Mouse (Mus musculus): ENCODE data around the gene Cldn18.

The Cldn18 gene

DNA sequence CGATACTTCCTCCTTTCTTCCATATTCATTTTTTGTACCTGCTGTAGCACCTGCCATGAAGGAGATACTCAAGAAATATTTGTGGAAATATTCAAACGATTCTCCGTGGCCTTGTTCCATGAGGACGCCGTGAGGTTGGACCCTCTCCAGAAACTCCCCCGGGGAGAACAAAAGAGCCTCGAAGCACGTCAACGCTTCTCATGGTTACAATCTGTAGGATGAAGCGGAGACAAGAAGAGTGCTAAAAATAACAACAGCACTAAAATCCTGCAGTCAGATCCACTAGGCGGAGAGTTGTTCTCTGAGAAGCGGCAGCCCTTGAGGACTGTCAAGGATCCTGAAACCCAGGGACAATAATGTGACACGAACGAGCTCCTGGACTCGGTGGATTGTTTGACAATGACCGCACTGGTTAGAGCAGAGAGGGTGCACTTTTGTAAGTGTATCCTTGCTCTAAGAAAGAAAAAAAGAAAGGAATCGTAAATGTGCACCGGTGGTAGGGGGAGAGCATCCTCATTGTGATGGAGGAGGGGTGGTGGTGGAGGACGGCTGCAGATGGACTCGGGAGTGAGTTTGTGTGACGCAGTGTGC is 35.0 kb downstream of the Cldn18 start:
- DNase-seq = no peak

DNA sequence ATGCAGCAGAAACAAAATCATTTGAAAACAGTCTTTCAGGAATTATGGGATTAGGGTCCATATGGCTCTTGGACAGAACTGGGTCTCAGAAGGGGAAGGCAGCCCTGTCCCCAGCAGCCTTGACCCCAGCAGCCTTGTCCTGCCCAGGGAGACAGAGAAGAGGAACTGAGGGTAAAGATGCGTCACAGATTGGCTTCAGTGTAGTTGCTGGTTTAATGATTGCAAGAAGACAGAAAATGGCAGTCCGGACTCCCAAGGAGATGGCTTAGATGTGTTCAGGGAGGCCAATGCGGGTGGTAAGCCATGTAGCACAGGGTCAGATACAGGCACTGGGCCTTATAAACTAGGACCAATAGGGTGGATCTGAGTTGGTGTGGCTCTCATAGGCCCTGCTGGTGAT is 41.4 kb downstream of the Cldn18 start:
- DNase-seq = peak; percentile 19

DNA sequence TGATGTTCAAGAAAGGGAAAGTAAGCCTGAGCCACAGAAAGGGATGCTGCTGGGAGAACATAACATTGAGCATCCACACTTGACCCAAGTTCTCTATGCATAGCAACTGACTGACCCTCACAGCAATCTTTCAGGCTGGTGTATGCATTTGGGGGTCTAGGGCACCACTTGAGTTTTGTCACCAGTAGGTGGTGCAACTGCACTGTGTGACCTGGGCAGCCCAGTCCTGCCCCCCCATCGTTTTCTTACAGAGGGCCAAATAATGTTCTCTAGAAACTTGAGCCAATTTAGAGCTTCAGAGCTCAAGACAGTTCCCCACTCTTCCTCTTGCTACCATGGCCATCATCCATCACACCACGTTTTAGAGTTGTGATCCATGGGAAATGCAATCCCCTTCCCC is 45.5 kb downstream of the Cldn18 start:
- no peak for DNase-seq

DNA sequence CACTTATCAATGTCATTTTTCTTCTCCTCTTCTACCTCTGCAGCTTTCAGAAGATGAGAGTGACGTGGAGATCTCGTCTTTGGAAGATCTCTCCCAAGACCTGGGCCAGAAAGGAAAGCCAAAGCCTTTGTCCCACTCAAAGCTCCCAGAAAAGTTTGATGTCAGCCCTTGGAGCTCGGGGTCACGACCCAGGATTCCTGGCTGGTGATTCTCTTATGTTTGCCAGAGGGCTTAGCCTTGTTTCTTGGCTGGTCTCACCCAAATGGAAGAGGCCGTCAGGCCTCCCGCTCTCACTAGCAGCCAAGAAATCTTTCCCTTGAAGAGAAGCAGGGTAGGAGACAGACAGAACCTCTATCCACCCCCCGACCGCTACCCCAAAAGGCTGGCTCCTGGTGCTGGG is 49.5 kb downstream of the Cldn18 start:
- peak; percentile 24 for DNase-seq

DNA sequence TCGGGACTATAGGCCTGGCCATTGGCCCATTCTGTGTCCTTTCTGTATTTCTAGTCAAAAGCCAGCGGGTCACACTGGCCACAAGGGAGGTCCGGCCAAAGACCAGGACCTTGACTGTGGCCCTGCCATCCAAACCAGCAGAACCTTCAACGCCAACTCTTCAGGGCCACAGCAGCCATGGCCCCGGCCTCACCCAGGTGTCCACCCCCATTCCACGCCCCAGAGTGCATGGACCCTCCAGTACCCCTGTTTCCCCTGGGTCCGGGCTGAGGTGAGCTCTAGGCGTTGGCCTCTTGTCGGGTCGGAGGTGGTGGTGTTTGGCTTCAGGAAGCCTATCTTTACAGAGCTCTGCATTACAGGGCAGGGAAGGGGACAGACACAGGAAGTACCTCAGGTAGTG is 54.2 kb downstream of the Cldn18 start:
- no peak for DNase-seq

DNA sequence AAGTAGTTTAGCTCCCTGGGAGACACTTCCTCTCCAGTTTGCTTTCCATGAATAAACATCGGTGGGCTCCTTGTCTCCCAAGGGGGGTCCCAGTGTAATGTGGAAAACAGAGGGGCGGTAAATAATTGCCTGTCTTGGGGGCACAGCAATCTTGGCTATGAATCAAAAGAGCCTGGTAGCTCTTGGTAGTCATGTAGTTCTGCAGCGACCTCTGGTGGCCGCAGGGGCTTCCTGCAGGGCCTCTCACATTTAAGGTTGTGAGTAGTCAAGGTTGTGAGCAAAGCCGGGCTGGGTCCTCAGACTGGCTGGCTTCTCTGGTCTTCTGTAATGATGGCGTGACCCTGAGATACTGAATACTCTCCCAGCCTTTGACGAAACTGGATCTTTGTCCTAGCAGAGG is 54.7 kb downstream of the Cldn18 start:
- DNase-seq = peak; percentile 68

DNA sequence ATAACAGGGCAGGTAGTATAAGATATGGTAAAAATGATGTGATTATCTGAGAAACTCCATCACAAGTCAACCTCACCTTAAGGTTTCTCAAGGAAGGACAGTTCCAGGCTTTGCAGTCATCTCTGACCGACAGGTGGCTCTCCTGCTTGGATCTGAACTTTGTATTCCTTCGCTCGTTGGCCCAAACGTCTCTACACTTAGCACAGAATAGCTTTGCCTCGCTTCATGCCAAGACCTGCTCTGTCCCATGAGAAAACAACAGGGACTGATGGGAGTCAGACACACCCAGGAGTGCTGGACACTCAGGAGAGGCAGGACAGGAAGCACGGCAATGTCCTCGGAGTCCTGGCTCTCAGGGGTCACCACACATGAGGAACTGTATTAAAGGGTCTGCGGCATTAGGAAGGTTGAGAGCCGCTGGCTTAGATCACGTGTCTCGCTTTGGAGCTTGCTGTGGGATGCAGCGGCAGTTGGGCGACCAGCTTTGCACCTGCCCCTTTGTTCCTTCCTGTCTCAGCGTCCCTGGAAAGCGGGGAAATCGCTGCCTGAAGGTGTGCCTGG is 55.4 kb downstream of the Cldn18 start:
- peak; percentile 47 for DNase-seq

DNA sequence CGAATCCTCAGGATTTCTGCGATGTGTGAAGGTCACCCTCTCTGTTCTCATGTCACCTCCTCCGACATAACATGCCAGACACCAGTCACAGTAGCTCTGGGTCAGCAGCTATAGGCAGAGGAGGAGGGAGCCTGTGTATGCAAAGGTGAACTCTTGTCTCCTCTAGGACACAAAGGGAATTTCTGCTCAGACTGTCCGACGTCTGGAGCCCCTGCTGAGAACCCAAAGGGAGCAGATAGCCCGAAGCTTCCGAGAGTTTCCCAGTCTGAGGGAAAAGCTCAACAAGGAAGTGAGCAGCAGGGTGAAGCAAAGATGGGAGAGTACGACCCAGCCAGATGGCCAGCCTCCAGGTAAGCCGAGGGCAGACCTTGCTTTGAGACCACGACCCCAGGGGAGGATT is 56.3 kb downstream of the Cldn18 start:
- no peak for DNase-seq

DNA sequence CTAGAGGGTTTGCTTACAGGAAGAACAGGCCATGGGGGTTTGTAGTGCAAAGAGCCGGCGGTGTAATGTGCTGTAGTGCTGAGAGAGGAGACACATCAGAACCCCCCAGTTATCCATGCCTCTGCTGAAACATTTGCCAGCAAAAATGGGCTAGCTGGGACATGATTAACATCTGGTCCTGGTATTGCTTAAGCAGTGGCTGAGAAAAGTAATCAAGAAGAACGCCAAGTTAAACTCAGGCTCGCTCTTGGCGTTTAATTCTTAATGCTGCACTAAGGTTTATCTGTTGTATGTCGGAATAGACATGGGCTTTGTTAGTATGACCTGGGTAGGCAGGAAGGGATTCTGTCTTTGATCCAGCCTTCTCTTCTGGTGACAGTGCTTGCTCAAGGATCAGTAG is 71.0 kb downstream of the Cldn18 start:
- DNase-seq = no peak

DNA sequence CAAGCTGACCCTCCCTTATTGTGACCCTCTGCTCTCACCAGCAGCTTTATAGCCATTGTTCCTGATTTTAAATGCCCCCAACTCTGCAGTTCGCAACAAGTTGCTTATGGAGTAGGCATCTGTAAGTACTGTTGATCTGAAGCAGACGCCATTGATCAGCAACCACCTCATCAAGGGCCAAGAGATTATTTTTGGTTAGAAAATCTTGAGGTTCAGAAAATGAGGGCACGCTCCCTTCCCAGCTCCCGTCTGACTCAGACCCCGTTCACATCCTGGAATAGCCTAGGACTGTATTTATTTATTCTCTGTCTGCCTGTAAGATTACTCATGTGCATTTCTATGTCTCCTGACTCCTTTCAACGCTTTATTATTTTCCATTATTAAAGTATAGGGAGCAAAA is 71.7 kb downstream of the Cldn18 start:
- no peak for DNase-seq

DNA sequence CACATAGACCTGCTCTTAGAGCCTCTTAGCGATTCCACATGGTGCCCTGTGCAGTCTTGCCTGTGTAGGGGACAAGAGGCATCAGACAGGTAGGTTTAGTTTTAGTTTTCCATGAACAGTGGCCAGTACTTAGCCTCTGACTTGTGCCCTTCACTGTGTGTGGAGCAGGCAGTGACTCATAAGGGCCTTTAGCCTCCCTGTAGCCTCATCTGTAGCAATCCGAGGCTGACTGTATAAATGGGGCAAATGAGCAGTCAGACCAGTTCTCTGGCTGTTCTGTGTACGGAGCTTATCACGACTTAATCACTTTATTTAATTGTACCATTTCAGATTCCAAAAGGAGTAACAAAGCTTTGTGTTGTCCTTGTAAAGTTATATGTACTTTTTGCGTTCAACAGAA is 77.1 kb downstream of the Cldn18 start:
- no peak for DNase-seq
